Mouse (Mus musculus) forebrain, postnatal 0 days (tissue): ENCODE measurements around the gene BC030499. TPM values are rescaled to one million over a fixed set of nuclear protein-coding genes. Genes with fewer than 3 reads are reported as not detected.
A peak's percentile ranks its signal among the peaks of the same experiment; 100 is the strongest.

Source experiments
- ATAC-seq: fragments of 200-750 bp; cut with Nextera tagmentation; 2 replicates; pipeline ENCODE4 v1.8.0; 2017; ENCODE audit warnings: mild to moderate bottlenecking, moderate library complexity
- DNase-seq: peaks from one replicate; pipeline ENCODE4 v3.0.0-alpha.2; 2015
- H3K27ac ChIP-seq: fragments of 300-500 bp; sonication (generic); 2 replicates; pipeline ENCODE4 v1.5.1; 2014; ENCODE audit warnings: low read depth, mild to moderate bottlenecking, antibody characterized with exemption, low read length, moderate library complexity, mixed read lengths
- H3K27me3 ChIP-seq: fragments of 300-500 bp; sonication (generic); 2 replicates; pipeline ENCODE4 v1.6.1; 2014; ENCODE audit warnings: mild to moderate bottlenecking, low read length, mixed read lengths; ENCODE audit not compliant: insufficient read depth
- H3K36me3 ChIP-seq: fragments of 300-500 bp; sonication (generic); 2 replicates; pipeline ENCODE4 v1.6.1; 2014; ENCODE audit warnings: mild to moderate bottlenecking, moderate library complexity; ENCODE audit not compliant: insufficient read depth
- H3K4me1 ChIP-seq: fragments of 300-500 bp; sonication (generic); 2 replicates; pipeline ENCODE4 v1.6.1; 2014; ENCODE audit warnings: antibody characterized with exemption; ENCODE audit not compliant: insufficient read depth
- H3K4me2 ChIP-seq: fragments of 300-500 bp; sonication (generic); 2 replicates; pipeline ENCODE4 v1.6.1; 2014; ENCODE audit warnings: low read depth, mild to moderate bottlenecking, moderate library complexity
- H3K4me3 ChIP-seq: fragments of 300-500 bp; sonication (generic); 2 replicates; pipeline ENCODE4 v1.5.1; 2014; ENCODE audit warnings: low read depth, low read length, mixed read lengths
- H3K9ac ChIP-seq: fragments of 300-500 bp; sonication (generic); 2 replicates; pipeline ENCODE4 v1.6.1; 2014; ENCODE audit warnings: mild to moderate bottlenecking
- H3K9me3 ChIP-seq: fragments of 300-500 bp; sonication (generic); 2 replicates; pipeline ENCODE4 v1.6.1; 2016; ENCODE audit warnings: low read length
- CTCF ChIP-seq: sonication (generic); IDR thresholded peaks from 2 replicates; pipeline ENCODE4 v1.5.1; 2016; ENCODE audit warnings: antibody characterized with exemption, control low read depth, low read depth
- WGBS: fragments of 180-500 bp; shearing (Covaris S2); extraction: QIAGEN DNeasy Blood & Tissue Kit; methylation state at CpG from one replicate; pipeline ENCODE4 v1.1.7; 2014; 5-methylcytosine and 5-hydroxymethylcytosine counted together
- polyA plus RNA-seq: library from polyadenylated mRNA; unstranded; fragments of >200 nt; fragmentation: Nextera tagmentation; extraction: Ambion mirVana; gene quantifications from 2 replicates; pipeline ENCODE4 v1.2.1, GENCODE M21; 2015
- total RNA-seq: library from RNA; depleted of rRNA; stranded (reverse); fragments of >200 nt; gene quantifications from 2 replicates; pipeline ENCODE4 v1.2.3, GENCODE M21; 2014

Gene BC030499
- total and polyA plus RNA-seq, 2 experiments from 2014 or later: 0.38 TPM; not detected in 1

GRCm38 (mm10) chr11:78305272-78305671, 14.6 kb downstream of the BC030499 start:
- H3K4me2 ChIP-seq: no peak overlapping the region
- no peaks in the 10 kb centered on the region for H3K27me3 ChIP-seq
- ATAC-seq (no peak), DNase-seq (no peak)
- no peak overlapping the region for H3K9ac ChIP-seq
- no peaks in the 10 kb centered on the region for H3K36me3 ChIP-seq
- H3K4me1 ChIP-seq: no peaks in the 10 kb centered on the region; the same call in 1 of the 2 replicates
- no peak for TF ChIP-seq CTCF
- no peaks in the 10 kb centered on the region for H3K9me3 ChIP-seq
- WGBS: 95% methylated on average over 4 of the region's 4 CpGs
- no peak overlapping the region for H3K27ac ChIP-seq
- H3K4me3 ChIP-seq: no peak overlapping the region

GRCm38 (mm10) chr11:78310861-78311511, 20.3 kb downstream of the BC030499 start:
- Histone ChIP-seq H3K27ac (no peak overlapping the region), H3K36me3 (no peaks in the 10 kb centered on the region), H3K4me1 (no peaks in the 10 kb centered on the region), H3K4me3 (no peak overlapping the region), H3K9me3 (no peaks in the 10 kb centered on the region), H3K4me2 (no peak overlapping the region), H3K9ac (no peak overlapping the region), H3K27me3 (no peaks in the 10 kb centered on the region)
- ATAC-seq: no peak
- WGBS: 84% methylated on average over 8 of the region's 8 CpGs
- DNase-seq: no peak
- TF ChIP-seq CTCF: no peak

GRCm38 (mm10) chr11:78313662-78314061, 23.0 kb downstream of the BC030499 start:
- 87% methylated on average over 2 of the region's 2 CpGs for WGBS
- Histone ChIP-seq H3K36me3 (no peaks in the 10 kb centered on the region), H3K27me3 (no peaks in the 10 kb centered on the region), H3K4me2 (no peak overlapping the region), H3K4me1 (no peaks in the 10 kb centered on the region), H3K9ac (no peak overlapping the region), H3K4me3 (no peak overlapping the region), H3K27ac (no peak overlapping the region), H3K9me3 (no peaks in the 10 kb centered on the region)
- ATAC-seq (no peak), DNase-seq (no peak)
- TF ChIP-seq CTCF: no peak

- ATAC-seq (no peak), DNase-seq (peak; percentile 12)
- Histone ChIP-seq H3K4me1 (no peaks in the 10 kb centered on the region), H3K27ac (no peak overlapping the region), H3K9me3 (no peaks in the 10 kb centered on the region), H3K4me2 (no peak overlapping the region), H3K36me3 (no peaks in the 10 kb centered on the region), H3K27me3 (no peaks in the 10 kb centered on the region), H3K9ac (no peak overlapping the region), H3K4me3 (no peak overlapping the region)
- TF ChIP-seq CTCF: no peak
- WGBS: 34% methylated on average over 2 of the region's 2 CpGs
These were observed 27.8 kb downstream of the BC030499 start for GRCm38 (mm10) chr11:78318411-78318810.

GRCm38 (mm10) chr11:78322076-78322831, 31.6 kb downstream of the BC030499 start:
- peak overlapping the region; percentile 37 for H3K4me2 ChIP-seq
- H3K9me3 ChIP-seq: no peaks in the 10 kb centered on the region
- TF ChIP-seq CTCF: no peak
- peak overlapping the region; percentile 22 for H3K4me3 ChIP-seq
- H3K4me1 ChIP-seq: no peaks in the 10 kb centered on the region
- ATAC-seq: peak; percentile 66
- no peaks in the 10 kb centered on the region for H3K36me3 ChIP-seq
- no peaks in the 10 kb centered on the region for H3K27me3 ChIP-seq
- H3K9ac ChIP-seq: 0 out of 2 replicates have a peak overlapping the region, but pooled peaks have one; percentile 0
- peak overlapping the region; percentile 60 for H3K27ac ChIP-seq
- WGBS: 20% methylated on average over 2 of the region's 2 CpGs
- peak; percentile 25 for DNase-seq

GRCm38 (mm10) chr11:78322860-78323259, 32.2 kb downstream of the BC030499 start, which contains the start of gene Aldoc:
Gene Aldoc (plus strand): TSS chr11:78322968.
- Histone ChIP-seq H3K27me3 (no peaks in the 10 kb centered on the region), H3K9me3 (no peaks in the 10 kb centered on the region), H3K4me3 (peak within 1 kb of the TSS; percentile 22), H3K9ac (0 out of 2 replicates have a peak within 1 kb of the TSS, but pooled peaks have one; percentile 0), H3K4me1 (no peaks in the 10 kb centered on the region), H3K36me3 (no peaks in the 10 kb centered on the region), H3K4me2 (peak within 1 kb of the TSS; percentile 37), H3K27ac (peak within 1 kb of the TSS; percentile 60)
- TF ChIP-seq CTCF: no peak
- ATAC-seq: peak; percentile 87
- DNase-seq: peak; percentile 74
- WGBS: 4% methylated on average over 15 of the region's 15 CpGs
